Mouse (Mus musculus): ENCODE data around the gene Ppp6r3. TPM values are rescaled to one million over a fixed set of nuclear protein-coding genes. Genes with fewer than 3 reads are reported as not detected.

Gene Ppp6r3
- polyA plus RNA-seq, 1 experiment, result 171 TPM

- Histone ChIP-seq H3K27me3 (ENCODE audit: control insufficient read depth, insufficient read depth, low read length, poor library complexity, severe bottlenecking) (no peaks in the 10 kb centered on the region), H3K27ac (ENCODE audit: insufficient read depth, low read length) (no peak overlapping the region), H3K36me3 (ENCODE audit: control insufficient read depth, insufficient read depth, low read length, poor library complexity, severe bottlenecking) (peaks cover 48% of the 10 kb centered on the region), H3K9ac (ENCODE audit: low read depth, poor library complexity, severe bottlenecking) (no peak overlapping the region), H3K9me3 (replicated peaks; ENCODE audit: control insufficient read depth, insufficient read depth, low read length, poor library complexity, severe bottlenecking) (no peaks in the 10 kb centered on the region), H3K4me3 (ENCODE audit: low read depth, low read length) (no peak overlapping the region), H3K4me1 (ENCODE audit: control insufficient read depth, insufficient read depth, low read length) (no peaks in the 10 kb centered on the region)
- TF ChIP-seq POLR2A (IDR thresholded peaks at IDR 0.05; ENCODE audit: insufficient read depth, low read length), result no peak
- no peak for TF ChIP-seq EP300 (IDR thresholded peaks at IDR 0.05; ENCODE audit: insufficient read depth, low read depth, low read length)
- no peak for TF ChIP-seq CTCF (IDR thresholded peaks at IDR 0.05; ENCODE audit: low read depth, low read length)
Measured at GRCm38 (mm10) chr19:3482831-3483230, 92.7 kb downstream of the Ppp6r3 start.

- Histone ChIP-seq H3K4me3 (ENCODE audit: low read depth, low read length) (no peak overlapping the region), H3K36me3 (ENCODE audit: control insufficient read depth, insufficient read depth, low read length, poor library complexity, severe bottlenecking) (peaks cover 35% of the 10 kb centered on the region), H3K27ac (ENCODE audit: insufficient read depth, low read length) (no peak overlapping the region), H3K9me3 (replicated peaks; ENCODE audit: control insufficient read depth, insufficient read depth, low read length, poor library complexity, severe bottlenecking) (no peaks in the 10 kb centered on the region), H3K27me3 (ENCODE audit: control insufficient read depth, insufficient read depth, low read length, poor library complexity, severe bottlenecking) (no peaks in the 10 kb centered on the region), H3K4me1 (ENCODE audit: control insufficient read depth, insufficient read depth, low read length) (no peaks in the 10 kb centered on the region), H3K9ac (ENCODE audit: low read depth, poor library complexity, severe bottlenecking) (no peak overlapping the region)
- TF ChIP-seq POLR2A (IDR thresholded peaks at IDR 0.05; ENCODE audit: insufficient read depth, low read length) (no peak), EP300 (IDR thresholded peaks at IDR 0.05; ENCODE audit: insufficient read depth, low read depth, low read length) (no peak), CTCF (IDR thresholded peaks at IDR 0.05; ENCODE audit: low read depth, low read length) (no peak)
Measured at GRCm38 (mm10) chr19:3480101-3480500, 95.4 kb downstream of the Ppp6r3 start.

- no peak for TF ChIP-seq CTCF (IDR thresholded peaks at IDR 0.05; ENCODE audit: low read depth, low read length)
- TF ChIP-seq EP300 (IDR thresholded peaks at IDR 0.05; ENCODE audit: insufficient read depth, low read depth, low read length), result no peak
- no peak for TF ChIP-seq POLR2A (IDR thresholded peaks at IDR 0.05; ENCODE audit: insufficient read depth, low read length)
- peaks cover 30% of the 10 kb centered on the region for H3K36me3 ChIP-seq (ENCODE audit: control insufficient read depth, insufficient read depth, low read length, poor library complexity, severe bottlenecking)
- no peaks in the 10 kb centered on the region for H3K9me3 ChIP-seq (replicated peaks; ENCODE audit: control insufficient read depth, insufficient read depth, low read length, poor library complexity, severe bottlenecking)
- no peaks in the 10 kb centered on the region for H3K27me3 ChIP-seq (ENCODE audit: control insufficient read depth, insufficient read depth, low read length, poor library complexity, severe bottlenecking)
- H3K4me3 ChIP-seq (ENCODE audit: low read depth, low read length), result no peak overlapping the region
- H3K27ac ChIP-seq (ENCODE audit: insufficient read depth, low read length), result no peak overlapping the region
- H3K4me1 ChIP-seq (ENCODE audit: control insufficient read depth, insufficient read depth, low read length), result no peaks in the 10 kb centered on the region
- H3K9ac ChIP-seq (ENCODE audit: low read depth, poor library complexity, severe bottlenecking), result no peak overlapping the region
Measured at GRCm38 (mm10) chr19:3476996-3477395, 98.6 kb downstream of the Ppp6r3 start.

DNA sequence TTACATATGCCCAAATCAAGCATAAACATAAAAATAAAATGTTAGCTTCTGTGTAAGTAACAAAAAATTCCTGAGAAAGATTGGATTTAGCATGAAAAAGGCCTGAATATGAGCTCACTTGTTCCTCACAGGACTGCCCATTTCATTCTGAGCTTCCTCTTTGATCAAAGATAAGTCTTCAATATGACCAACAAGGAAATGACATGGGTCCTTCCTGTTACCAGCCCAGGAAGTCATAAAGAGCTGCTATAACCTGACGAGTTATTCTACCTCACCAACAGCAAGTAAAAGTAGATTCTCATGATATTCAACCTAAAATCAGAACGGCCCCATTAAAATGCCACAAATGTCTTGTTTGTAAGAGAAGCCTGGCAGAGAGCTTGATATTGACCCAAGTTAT, 104.3 kb downstream of the Ppp6r3 start:
- no peak overlapping the region for H3K4me3 ChIP-seq (ENCODE audit: low read depth, low read length)
- no peak overlapping the region for H3K9ac ChIP-seq (ENCODE audit: low read depth, poor library complexity, severe bottlenecking)
- no peaks in the 10 kb centered on the region for H3K9me3 ChIP-seq (replicated peaks; ENCODE audit: control insufficient read depth, insufficient read depth, low read length, poor library complexity, severe bottlenecking)
- H3K4me1 ChIP-seq (ENCODE audit: control insufficient read depth, insufficient read depth, low read length), result no peaks in the 10 kb centered on the region
- H3K27me3 ChIP-seq (ENCODE audit: control insufficient read depth, insufficient read depth, low read length, poor library complexity, severe bottlenecking), result no peaks in the 10 kb centered on the region
- no peak overlapping the region for H3K27ac ChIP-seq (ENCODE audit: insufficient read depth, low read length)
- H3K36me3 ChIP-seq (ENCODE audit: control insufficient read depth, insufficient read depth, low read length, poor library complexity, severe bottlenecking), result peaks cover 69% of the 10 kb centered on the region
- TF ChIP-seq POLR2A (IDR thresholded peaks at IDR 0.05; ENCODE audit: insufficient read depth, low read length) (no peak), EP300 (IDR thresholded peaks at IDR 0.05; ENCODE audit: insufficient read depth, low read depth, low read length) (no peak), CTCF (IDR thresholded peaks at IDR 0.05; ENCODE audit: low read depth, low read length) (no peak)

GRCm38 (mm10) chr19:3467574-3467973, 108.0 kb downstream of the Ppp6r3 start:
- H3K9me3 ChIP-seq (replicated peaks; ENCODE audit: control insufficient read depth, insufficient read depth, low read length, poor library complexity, severe bottlenecking), result no peaks in the 10 kb centered on the region
- H3K27ac ChIP-seq (ENCODE audit: insufficient read depth, low read length), result no peak overlapping the region
- TF ChIP-seq CTCF (IDR thresholded peaks at IDR 0.05; ENCODE audit: low read depth, low read length) (no peak), EP300 (IDR thresholded peaks at IDR 0.05; ENCODE audit: insufficient read depth, low read depth, low read length) (no peak), POLR2A (IDR thresholded peaks at IDR 0.05; ENCODE audit: insufficient read depth, low read length) (no peak)
- H3K36me3 ChIP-seq (ENCODE audit: control insufficient read depth, insufficient read depth, low read length, poor library complexity, severe bottlenecking), result peaks cover 83% of the 10 kb centered on the region
- no peak overlapping the region for H3K4me3 ChIP-seq (ENCODE audit: low read depth, low read length)
- H3K27me3 ChIP-seq (ENCODE audit: control insufficient read depth, insufficient read depth, low read length, poor library complexity, severe bottlenecking), result no peaks in the 10 kb centered on the region
- H3K9ac ChIP-seq (ENCODE audit: low read depth, poor library complexity, severe bottlenecking), result no peak overlapping the region
- no peaks in the 10 kb centered on the region for H3K4me1 ChIP-seq (ENCODE audit: control insufficient read depth, insufficient read depth, low read length)

DNA sequence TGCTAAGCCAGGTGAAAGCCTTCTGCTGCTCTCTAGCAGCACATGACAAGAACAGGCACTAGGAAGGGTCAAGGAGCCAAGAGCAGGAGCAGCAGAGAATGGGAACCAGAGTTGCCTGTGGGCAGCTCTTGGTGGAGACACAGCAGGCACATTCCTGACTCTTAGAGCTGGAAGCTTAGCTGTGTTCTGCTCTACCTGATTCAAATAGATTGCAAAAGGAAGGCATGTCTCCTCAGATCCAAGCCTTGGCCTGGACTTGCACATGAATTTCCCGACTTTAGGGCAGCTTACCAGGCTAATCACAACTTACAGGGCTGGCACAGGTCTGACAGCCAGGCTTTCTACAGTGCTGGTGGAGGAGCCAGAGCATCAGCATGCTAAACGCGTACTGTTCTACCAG, 115.6 kb downstream of the Ppp6r3 start:
- peaks cover 39% of the 10 kb centered on the region for H3K36me3 ChIP-seq (ENCODE audit: control insufficient read depth, insufficient read depth, low read length, poor library complexity, severe bottlenecking)
- TF ChIP-seq POLR2A (IDR thresholded peaks at IDR 0.05; ENCODE audit: insufficient read depth, low read length) (no peak), CTCF (IDR thresholded peaks at IDR 0.05; ENCODE audit: low read depth, low read length) (no peak), EP300 (IDR thresholded peaks at IDR 0.05; ENCODE audit: insufficient read depth, low read depth, low read length) (no peak)
- no peak overlapping the region for H3K27ac ChIP-seq (ENCODE audit: insufficient read depth, low read length)

More for the DNA sequence above, 115.6 kb downstream of the Ppp6r3 start:
- Histone ChIP-seq H3K9ac (ENCODE audit: low read depth, poor library complexity, severe bottlenecking) (no peak overlapping the region), H3K27me3 (ENCODE audit: control insufficient read depth, insufficient read depth, low read length, poor library complexity, severe bottlenecking) (no peaks in the 10 kb centered on the region), H3K4me3 (ENCODE audit: low read depth, low read length) (no peak overlapping the region), H3K9me3 (replicated peaks; ENCODE audit: control insufficient read depth, insufficient read depth, low read length, poor library complexity, severe bottlenecking) (no peaks in the 10 kb centered on the region), H3K4me1 (ENCODE audit: control insufficient read depth, insufficient read depth, low read length) (no peaks in the 10 kb centered on the region)

Data from ES-Bruce4 (cell line).